Mouse (Mus musculus) stomach, postnatal 0 days (tissue): ENCODE data around the gene Plppr3.

Experiments used
- CTCF ChIP-seq: IDR thresholded peaks from 2 replicates; pipeline ENCODE4 v1.5.1; 2016; ENCODE audit warnings: antibody characterized with exemption, low read depth, mild to moderate bottlenecking, moderate library complexity
- EP300 ChIP-seq: optimal IDR thresholded peaks from 2 replicates; pipeline ENCODE3; 2016; ENCODE audit warnings: antibody characterized with exemption

DNA sequence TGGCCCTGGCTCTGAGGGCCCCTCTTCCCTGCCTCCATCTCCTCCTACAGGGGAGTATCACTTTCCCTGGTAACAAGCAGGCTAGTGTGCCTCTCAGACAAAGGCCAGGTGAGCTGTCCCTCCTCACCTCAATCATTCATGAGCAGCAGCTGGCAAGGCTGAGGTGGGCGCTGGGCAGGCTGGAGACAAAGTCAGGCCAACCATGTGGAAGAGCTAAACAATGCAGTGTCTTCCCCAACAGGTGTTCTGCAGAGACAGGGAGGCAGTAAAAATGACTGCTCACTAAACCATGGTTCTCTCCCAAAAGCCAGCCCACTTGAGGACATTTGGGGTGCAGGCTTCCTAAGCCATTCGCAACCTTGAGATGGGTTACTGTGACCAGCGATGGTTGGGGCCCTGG lies 22.8 kb downstream of the Plppr3 start:
- no peak for TF ChIP-seq CTCF
- TF ChIP-seq EP300, result no peak
